Mouse (Mus musculus): ENCODE data around the gene Olfr1410.

The Olfr1410 gene

DNA sequence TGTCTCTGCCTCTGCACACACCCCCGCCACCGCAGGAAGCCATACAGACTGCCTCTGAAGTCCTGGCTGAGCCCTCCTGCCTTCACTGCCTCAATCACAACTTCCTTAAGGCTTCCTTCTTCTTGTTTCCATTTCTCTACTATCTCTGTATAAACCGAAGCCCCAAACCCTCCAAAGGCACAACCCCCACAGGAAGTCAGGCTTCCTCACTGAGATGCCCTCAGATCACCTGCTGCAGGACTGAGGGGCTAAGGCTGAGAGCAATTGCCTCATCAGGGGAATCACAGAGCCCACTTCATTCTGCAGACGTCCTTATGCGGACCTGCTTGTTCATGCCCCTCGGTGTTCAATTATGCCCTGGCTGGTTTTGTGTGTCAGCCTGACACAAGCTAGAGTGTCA lies 34.8 kb downstream of the Olfr1410 start:
- no peak for DNase-seq (ENCODE audit: low spot score in 2 of 2)

GRCm38 (mm10) chr1:92641514-92642272 lies 36.1 kb downstream of the Olfr1410 start, which contains the start of gene Cops9:
Gene Cops9 (minus strand): TSS chr1:92641985.
- DNase-seq (ENCODE audit: low spot score in 2 of 2), result peak; percentile 81 to 89

DNA sequence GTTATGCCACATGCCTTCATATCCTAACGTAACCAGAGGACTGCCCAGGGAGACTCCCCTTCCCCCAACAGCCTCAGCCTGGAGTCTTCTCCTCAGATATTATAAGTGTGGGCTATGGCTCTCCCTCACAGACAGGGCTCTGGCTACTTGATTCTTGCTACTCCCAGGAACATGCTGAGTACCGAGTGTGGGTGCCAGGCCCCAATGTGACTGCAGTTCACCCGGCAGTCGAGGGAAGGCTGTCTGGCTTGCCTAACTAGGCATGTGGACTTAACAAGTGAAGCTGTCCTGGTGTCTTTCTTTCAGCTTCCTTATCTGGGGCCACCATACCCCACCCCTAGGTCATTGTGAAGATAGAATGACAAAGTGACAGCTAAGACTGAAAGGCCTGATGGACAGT lies 38.1 kb downstream of the Olfr1410 start:
- DNase-seq (ENCODE audit: low spot score in 2 of 2), result no peak

DNA sequence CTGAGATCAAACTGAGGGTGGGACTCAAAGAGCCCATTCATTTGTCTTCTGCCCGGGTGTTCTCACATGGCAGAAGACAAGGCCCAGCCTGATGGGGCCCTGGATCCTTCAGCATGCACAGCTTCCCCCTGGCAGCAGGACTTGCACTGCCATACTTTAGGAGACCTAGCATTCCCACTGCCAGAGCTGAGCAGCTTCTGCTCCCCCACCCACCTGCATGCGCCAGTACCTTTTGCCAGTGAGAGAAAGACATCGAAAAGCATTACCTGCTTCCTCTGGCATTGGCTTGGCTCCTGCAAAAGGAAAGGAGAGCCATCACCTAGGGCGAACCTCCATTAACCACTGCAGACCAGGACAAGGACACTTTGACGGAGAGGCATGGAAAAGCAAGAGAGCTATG lies 39.3 kb downstream of the Olfr1410 start:
- DNase-seq (ENCODE audit: low spot score in 2 of 2), result no peak

- DNase-seq (ENCODE audit: low spot score in 2 of 2), result no peak
Measured at GRCm38 (mm10) chr1:92646111-92646510, 40.5 kb downstream of the Olfr1410 start.

GRCm38 (mm10) chr1:92646601-92647000 lies 41.0 kb downstream of the Olfr1410 start:
- no peak for DNase-seq (ENCODE audit: low spot score in 2 of 2)

DNA sequence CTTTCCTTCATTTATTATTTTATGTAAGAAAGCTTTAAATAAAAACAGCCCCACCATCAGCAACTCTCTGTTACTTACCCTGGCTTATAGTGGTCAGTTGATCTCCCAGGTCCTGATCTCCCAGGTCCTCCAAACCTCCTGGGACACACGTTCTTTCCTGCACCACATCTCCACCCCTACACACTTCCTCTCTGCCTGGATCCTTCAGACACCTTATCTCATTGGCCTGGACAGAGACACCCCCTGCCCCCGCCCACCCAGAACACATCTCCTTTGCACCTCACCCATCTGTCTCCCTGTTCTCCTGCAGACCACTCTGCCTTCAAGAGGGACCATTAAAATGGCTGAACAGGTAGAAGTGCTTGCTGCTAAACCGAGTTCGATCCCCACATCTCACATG lies 41.4 kb downstream of the Olfr1410 start:
- DNase-seq (ENCODE audit: low spot score in 2 of 2), result no peak

GRCm38 (mm10) chr1:92647752-92648151 lies 42.2 kb downstream of the Olfr1410 start:
- DNase-seq (ENCODE audit: low spot score in 2 of 2), result peak; percentile 43 to 62

GRCm38 (mm10) chr1:92648197-92648596 lies 42.6 kb downstream of the Olfr1410 start:
- DNase-seq (ENCODE audit: low spot score in 2 of 2), result no peak

DNA sequence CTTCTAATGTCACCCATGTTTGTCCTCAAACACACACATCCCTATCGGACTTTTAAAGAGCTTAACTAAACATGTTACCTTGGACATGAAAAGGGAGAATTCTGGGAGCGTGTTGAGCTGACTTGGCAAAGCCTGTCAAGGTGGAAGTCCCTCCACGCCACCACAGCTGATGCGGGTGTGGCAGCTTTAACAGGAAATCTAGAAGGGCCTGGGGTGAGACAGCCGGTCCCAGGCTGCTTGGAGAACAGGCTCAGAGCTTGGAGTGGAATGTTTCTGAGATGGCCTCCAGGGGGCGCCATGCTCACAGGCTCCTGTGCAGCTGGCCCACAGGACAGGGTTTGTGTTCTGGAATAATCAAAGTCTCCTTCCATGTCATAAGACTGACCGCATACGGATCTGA lies 43.1 kb downstream of the Olfr1410 start, which contains the start of gene Otos:
Otos (minus strand) TSS at position 169 of the 400 bp plus-strand sequence.
- peak; percentile 36 to 42 for DNase-seq (ENCODE audit: low spot score in 2 of 2)

GRCm38 (mm10) chr1:92651467-92651866 lies 45.9 kb downstream of the Olfr1410 start:
- no peak for DNase-seq (ENCODE audit: low spot score in 2 of 2)

DNA sequence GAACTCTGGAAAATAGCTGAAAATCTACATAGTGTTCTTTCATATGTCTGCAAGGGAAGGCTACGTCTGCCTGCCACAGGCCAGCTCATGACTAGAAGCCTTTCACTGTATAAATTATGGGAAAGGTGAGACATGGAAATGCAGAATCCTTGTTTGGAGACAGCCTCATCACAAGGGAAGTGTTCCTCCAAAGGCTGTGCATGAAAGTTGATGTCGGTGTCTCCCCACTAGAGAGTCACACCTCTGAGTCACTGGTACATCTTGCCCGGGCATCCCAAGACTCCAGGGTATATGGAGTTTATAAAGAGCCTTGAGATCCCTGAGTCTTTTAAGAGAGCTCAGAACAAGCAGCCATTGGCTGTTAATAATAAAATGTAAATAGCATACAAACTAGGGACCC lies 47.6 kb downstream of the Olfr1410 start:
- no peak for DNase-seq (ENCODE audit: low spot score in 2 of 2)

DNA sequence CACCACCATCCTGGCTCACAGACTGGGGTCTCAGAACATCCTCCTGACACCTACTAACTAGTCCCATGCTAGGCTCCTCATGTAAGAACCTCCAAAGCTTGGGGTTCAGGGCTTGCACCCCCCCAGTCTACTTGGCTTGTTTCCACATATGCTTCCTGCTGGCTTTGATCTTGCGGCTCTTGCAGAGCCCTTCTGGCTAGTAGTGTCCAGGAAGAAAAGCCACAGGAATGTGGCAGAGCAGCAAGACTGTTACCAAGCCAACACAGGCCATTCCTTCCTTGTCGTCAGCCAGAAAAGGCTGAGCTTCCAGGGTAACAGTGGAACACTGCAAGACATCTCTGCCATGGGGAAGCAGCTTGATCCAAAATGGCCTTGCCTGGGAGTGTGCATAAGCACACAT lies 49.1 kb downstream of the Olfr1410 start:
- DNase-seq (ENCODE audit: low spot score in 2 of 2), result no peak

DNA sequence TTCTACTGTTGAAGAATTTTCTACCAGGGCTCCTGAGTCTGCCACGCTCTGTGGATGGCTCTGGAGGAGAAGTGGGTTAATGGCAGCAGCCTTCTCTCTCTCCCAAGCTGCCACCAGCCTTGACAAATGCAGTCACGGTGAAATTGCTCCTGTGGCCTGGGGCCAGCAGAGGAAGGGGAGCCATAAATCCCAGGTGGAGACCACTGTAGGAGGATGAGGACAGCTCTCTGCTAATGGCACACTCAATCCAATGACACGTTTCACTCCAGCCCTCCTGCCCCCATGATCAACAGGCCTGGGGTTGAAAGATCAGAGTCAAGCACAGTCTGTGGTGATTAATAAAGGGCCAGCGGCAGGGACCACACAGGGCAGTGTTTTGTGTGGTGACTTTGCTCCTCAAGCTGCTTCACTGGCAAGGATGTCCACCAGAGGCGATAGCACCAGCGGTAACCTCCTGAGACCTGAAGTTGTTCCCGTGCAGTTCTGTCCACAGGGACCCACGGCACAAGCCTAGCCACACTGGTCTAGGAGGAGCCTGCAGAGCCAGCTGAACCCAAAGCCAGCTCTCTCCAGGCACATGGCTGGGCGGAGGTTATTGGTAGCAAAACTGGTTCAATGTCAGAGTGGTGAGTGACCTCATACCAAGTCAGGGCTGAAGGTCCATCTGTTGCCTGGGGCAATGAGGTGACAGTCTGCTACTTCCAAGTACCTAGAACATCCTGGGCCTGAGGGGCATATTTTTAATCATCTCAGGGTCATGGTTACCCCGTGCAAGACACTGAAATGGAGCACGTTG lies 51.6 kb downstream of the Olfr1410 start:
- DNase-seq (ENCODE audit: low spot score in 2 of 2), result no peak

DNA sequence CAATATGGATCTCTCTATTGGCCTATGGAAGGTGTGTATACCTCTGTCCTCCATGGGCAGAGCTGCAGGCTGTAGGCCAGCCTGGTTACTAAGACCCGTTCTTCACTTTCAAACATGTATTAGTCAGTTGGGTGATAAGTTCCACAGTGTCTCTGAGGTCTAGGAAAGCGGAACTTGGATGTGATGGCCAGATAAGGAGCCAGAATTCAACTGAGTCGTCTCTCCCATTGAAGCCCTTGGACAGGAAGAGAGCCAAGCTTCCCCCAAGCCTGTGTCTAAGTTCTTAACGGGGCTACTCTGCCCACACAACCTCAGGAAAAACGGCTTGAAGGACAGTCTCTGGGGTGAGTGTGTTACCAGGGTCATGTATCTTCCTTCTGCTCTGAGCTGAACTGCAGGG lies 53.8 kb downstream of the Olfr1410 start:
- DNase-seq (ENCODE audit: low spot score in 2 of 2), result no peak

Measured in urinary bladder, postnatal 36 days (tissue).